Mouse (Mus musculus) stomach, postnatal 0 days (tissue): ENCODE measurements around the gene Slc25a3.

Experiments used
- CTCF ChIP-seq: IDR thresholded peaks from 2 replicates; pipeline ENCODE4 v1.5.1; 2016; ENCODE audit warnings: antibody characterized with exemption, low read depth, mild to moderate bottlenecking, moderate library complexity
- EP300 ChIP-seq: optimal IDR thresholded peaks from 2 replicates; pipeline ENCODE3; 2016; ENCODE audit warnings: antibody characterized with exemption

DNA sequence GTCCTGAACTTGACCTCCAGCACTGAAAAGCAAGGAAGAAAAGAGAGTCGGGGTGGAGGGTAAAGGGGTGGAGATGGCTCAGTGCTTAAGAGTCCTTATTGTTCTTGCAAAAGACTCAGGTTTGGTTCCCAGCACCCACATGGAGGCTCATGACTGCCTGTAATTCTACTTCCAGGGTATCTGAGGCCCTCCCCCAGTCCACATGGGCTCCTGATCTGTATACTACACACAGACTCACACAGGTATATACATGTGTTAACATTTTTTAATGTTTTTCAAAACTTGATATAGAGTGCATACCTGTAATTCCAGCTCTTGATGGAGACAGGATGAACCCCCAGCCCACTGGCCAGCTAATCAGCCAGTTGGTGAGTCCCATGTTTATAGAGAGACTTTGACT lies 23.8 kb downstream of the Slc25a3 start:
- TF ChIP-seq CTCF (no peak), EP300 (no peak)
